Mouse (Mus musculus): ENCODE measurements around the gene Dedd.
A peak's percentile ranks its signal among the peaks of the same experiment; 100 is the strongest.

The Dedd gene

DNA sequence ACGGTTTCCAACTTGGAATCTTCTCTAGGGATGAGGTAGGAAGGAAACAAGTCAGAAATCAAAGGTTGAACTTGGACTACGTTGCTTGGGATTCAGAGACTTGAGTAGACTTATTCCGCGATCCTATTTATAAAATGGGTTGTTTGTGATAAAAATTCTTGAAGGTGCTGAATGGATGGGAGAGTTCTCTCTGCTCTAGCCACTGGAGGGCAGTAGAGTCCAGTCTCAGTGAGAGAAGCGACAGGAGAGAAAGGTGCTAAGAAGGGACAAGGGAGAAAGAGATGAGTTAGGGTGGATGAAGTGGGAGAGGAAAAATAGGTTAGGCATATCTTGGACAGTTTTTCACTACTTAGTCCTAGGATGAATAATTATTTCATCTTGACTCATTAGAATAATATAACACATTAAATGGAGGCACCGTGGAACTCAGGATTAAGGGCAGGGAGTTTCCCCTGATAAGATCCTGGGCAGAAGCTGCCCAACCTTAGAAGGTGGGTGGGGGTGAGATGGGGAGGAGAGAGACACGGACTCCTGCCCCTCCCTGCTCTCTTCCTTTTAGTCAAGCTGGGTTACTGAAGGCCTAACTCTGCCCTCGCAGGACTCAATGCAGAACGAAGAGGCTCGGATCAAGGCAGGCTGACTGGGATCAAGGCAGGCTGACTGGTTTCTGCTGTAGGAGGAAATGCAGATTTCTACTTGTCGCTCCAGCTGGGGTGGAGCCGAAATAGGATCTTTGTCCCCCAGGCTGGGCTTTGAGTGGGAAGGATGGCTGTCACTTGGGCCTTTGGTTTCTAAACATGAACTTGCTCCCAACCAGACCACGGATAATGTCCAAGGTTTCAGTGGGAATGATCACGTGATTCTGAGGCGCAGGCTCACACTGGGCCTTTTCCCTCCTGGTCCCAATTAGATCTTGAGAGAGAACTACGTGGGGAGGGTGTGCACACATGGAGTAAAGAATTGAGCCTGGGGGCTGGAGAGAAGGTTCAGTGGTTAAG lies 32.5 kb downstream of the Dedd start:
- DNase-seq = peak; percentile 73

DNA sequence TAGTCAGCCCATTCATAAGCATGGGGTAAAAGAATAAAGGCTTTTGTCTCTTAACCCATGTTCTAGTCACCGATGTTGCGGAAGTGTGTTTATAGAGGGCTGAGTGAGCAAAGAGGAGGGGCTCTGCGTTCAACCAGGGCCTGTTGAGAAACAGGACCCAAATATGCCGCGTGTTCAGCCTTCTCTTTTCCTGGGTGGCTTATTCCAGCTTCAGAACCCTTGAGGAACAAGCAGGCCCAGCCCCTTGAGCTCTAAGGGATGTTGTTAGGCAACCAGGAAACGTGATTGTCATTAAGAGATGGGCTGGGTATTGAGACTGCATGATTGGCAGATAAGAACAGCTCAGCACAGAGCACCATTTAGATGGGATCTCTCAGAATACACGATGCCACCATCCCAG lies 37.0 kb downstream of the Dedd start:
- DNase-seq = no peak

DNA sequence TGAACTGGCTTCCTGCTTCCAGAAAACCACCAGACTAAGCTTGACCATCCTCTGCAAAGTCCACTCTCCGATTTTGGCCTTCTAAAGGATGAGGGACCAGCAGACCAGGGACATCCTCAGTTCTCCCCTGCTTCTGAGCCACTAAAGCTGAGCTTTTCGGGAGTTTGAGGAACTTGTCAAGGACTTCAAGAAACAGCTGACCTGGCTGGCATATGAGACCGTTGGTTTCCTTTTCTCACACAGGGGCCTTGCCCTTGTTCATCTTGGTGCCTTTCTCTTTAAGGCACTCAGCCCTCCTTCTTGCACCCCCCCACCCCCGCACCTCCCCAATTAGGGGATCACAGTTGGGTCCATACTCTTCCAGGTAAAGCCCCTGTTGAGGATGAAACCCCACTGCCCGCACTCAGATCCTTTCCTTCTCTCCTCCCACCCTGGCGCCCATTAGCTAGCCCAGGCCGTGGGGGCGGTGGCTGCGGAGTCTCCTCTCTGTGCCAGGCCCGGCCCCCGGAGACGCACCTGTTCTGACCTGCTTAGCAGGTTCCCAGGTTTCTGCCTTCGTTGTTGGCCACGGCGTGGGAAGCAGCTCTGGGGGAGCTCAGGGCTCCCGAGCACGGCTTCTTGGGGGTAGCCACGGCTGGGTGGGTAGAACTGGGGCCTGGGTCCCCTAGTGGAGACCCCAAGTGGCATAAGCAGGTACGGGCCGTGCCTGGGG lies 41.1 kb downstream of the Dedd start, which contains the start of gene Nectin4:
Nectin4 (plus strand) TSS at position 255 of the 712 bp plus-strand sequence.
- DNase-seq = no peak

DNA sequence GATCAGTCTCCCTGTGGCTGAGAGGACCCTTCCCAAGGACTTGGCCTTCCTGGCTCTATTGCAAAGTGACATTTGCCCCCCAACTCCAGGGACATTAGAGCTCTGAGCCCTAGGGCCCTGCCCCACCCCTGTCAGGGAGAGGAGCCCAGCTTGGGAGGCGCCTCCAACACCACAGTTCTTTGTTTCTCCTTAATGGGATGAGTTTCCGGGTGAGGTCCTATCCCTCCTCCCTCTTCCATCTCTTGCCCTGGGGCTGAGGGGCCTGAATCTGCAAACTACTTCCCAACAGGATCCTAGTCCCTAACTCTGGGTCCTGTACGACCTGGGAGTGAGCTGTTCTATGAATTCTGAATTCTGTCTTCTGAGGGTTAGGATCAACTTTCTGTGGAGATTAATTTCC lies 43.9 kb downstream of the Dedd start:
- DNase-seq = no peak

DNA sequence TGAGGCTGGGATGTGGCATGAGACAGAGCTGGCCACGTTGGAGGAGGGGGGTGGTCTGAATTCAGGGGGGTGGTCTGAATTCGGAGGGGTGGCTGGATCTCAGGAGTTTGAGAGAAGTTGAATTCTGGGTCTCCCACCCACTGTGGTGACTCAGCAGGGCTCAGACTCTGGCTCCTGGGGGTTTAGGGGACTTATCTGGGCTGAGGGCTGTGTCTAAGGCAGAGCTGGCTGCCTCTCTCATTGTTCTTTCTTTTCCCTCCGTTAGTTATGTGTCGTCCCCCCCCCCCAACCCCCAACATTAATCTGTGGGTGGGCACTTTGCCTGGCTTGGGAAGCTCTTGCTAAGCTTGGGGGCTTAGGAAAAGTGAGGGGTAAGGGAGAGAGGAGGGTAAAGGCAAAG lies 45.0 kb downstream of the Dedd start:
- no peak for DNase-seq

DNA sequence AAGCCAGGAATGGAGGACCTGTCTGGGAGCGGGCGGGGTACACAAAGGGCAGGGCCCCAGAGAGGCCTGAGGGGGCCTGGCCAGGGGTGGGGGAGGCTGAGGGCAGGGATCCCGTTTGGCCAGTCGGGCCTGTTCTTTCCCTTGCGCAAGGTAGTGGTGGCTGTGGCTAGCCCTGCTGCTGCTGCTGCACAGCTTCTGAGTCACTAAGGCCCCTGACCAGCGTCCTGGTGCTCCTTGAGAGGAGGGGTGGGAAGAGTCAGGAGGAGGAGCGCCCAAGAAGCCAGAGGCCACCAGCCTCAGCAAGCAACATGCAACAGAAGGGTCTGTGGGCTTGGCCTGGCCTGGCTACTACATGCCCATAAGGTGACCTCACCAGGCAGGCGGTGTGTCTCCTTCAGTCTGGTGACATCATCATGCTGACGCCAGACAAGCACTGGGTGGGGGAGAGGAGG lies 46.7 kb downstream of the Dedd start:
- no peak for DNase-seq

GRCm38 (mm10) chr1:171378298-171378697 lies 49.4 kb downstream of the Dedd start:
- no peak for DNase-seq

- peak; percentile 76 for DNase-seq
Observed at GRCm38 (mm10) chr1:171379935-171380599, 51.1 kb downstream of the Dedd start.

DNA sequence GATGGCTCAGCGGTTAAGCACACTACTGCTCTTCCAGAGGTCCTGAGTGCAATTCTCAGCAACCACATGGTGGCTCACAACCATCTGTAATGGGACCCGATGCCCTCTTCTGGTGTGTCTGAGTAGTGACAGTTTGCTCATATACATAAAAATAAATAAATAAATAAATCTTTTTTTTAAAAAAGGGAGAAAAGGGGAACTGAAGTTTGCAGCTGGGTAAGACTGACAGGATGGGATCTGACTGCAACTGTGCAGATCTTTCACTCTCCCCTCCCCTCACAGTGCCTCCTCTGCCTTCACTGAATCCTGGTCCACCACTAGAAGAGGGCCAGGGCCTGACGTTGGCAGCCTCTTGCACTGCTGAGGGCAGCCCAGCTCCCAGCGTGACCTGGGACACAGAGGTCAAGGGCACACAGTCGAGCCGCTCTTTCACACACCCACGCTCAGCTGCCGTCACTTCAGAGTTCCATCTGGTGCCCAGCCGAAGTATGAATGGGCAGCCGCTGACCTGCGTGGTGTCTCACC lies 53.2 kb downstream of the Dedd start:
- no peak for DNase-seq

GRCm38 (mm10) chr1:171384361-171384760 lies 55.4 kb downstream of the Dedd start:
- no peak for DNase-seq

- DNase-seq = no peak
Observed at GRCm38 (mm10) chr1:171385171-171385570, 56.2 kb downstream of the Dedd start.

GRCm38 (mm10) chr1:171387099-171387498 lies 58.2 kb downstream of the Dedd start:
- no peak for DNase-seq

- DNase-seq = no peak
Observed at GRCm38 (mm10) chr1:171388376-171389102, 59.6 kb downstream of the Dedd start, which contains the start of gene Arhgap30. Gene Arhgap30 (plus strand): TSS chr1:171388954.

DNA sequence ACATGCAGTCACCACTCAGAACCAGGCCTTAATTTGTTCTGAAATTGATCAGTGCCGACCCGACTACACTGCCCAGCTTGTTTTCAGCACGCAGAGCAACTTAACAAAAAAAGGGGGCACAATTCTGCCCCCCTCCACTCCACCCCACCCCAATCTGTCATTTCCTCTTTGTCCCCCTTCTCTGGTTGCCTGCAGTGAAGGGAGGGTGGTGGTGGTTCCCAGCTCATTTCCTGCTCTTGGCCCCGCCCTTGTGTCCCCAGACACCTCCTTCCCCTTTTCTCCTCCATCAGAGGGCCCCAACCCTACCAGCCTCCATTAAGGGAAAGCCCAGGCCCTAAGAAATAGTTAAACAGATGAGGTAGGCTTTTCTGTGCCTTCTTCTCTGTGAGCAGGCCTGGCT lies 61.2 kb downstream of the Dedd start:
- DNase-seq = no peak
